Mouse (Mus musculus) midbrain, embryonic 14.5 days (tissue): ENCODE measurements around the gene Fggy. TPM values are rescaled to one million over a fixed set of nuclear protein-coding genes. Genes with fewer than 3 reads are reported as not detected.
A peak's percentile ranks its signal among the peaks of the same experiment; 100 is the strongest.

Experiments
- ATAC-seq: fragments of 200-750 bp; cut with Nextera tagmentation; 2 replicates; pipeline ENCODE4 v1.8.0; 2017; ENCODE audit warnings: moderate number of reproducible peaks, moderate library complexity; ENCODE audit not compliant: low FRiP score, low TSS enrichment
- DNase-seq: peaks from one replicate; pipeline ENCODE4 v3.0.0-alpha.2; 2015
- H3K27ac ChIP-seq: fragments of 300-500 bp; sonication (generic); replicated peaks from 2 replicates; pipeline ENCODE4 v1.5.1; 2014; ENCODE audit warnings: mild to moderate bottlenecking, low read depth, low read length, moderate library complexity
- H3K27me3 ChIP-seq: fragments of 300-500 bp; sonication (generic); 2 replicates; pipeline ENCODE4 v1.6.1; 2014; ENCODE audit warnings: low read length, control low read depth, mixed read lengths; ENCODE audit not compliant: control insufficient read depth, insufficient read depth
- H3K36me3 ChIP-seq: fragments of 300-500 bp; sonication (generic); 2 replicates; pipeline ENCODE4 v1.6.1; 2014; ENCODE audit warnings: low read length, control low read depth; ENCODE audit not compliant: control insufficient read depth, insufficient read depth
- H3K4me1 ChIP-seq: fragments of 300-500 bp; sonication (generic); 2 replicates; pipeline ENCODE4 v1.6.1; 2014; ENCODE audit warnings: mild to moderate bottlenecking, antibody characterized with exemption, low read length, control low read depth; ENCODE audit not compliant: control insufficient read depth, insufficient read depth
- H3K4me2 ChIP-seq: fragments of 300-500 bp; sonication (generic); 2 replicates; pipeline ENCODE4 v1.6.1; 2014; ENCODE audit warnings: mild to moderate bottlenecking, low read length, moderate library complexity
- H3K4me3 ChIP-seq: fragments of 300-500 bp; sonication (generic); replicated peaks from 2 replicates; pipeline ENCODE4 v1.5.1; 2014; ENCODE audit warnings: low read depth, low read length
- H3K9ac ChIP-seq: fragments of 300-500 bp; sonication (generic); replicated peaks from 2 replicates; pipeline ENCODE4 v1.6.1; 2014; ENCODE audit warnings: mild to moderate bottlenecking, low read length, moderate library complexity
- H3K9me3 ChIP-seq: fragments of 300-500 bp; sonication (generic); 2 replicates; pipeline ENCODE4 v1.6.1; 2016; ENCODE audit warnings: low read length, control low read depth, mixed read lengths; ENCODE audit not compliant: control insufficient read depth
- WGBS: fragments of 180-500 bp; shearing (Covaris S2); extraction: QIAGEN DNeasy Blood & Tissue Kit; methylation state at CpG from one replicate; pipeline ENCODE4 v1.1.7; 2014; 5-methylcytosine and 5-hydroxymethylcytosine counted together
- polyA plus RNA-seq: library from polyadenylated mRNA; unstranded; fragments of >200 nt; fragmentation: Nextera tagmentation; extraction: Ambion mirVana; gene quantifications from 2 replicates; pipeline ENCODE4 v1.2.1, GENCODE M21; 2014

Fggy gene
- polyA plus RNA-seq, 1 experiment from 2014 or later: 8.8 TPM

- H3K4me1 ChIP-seq: no peaks in the 10 kb centered on the region
- ATAC-seq (no peak), DNase-seq (no peak)
- no peaks in the 10 kb centered on the region for H3K36me3 ChIP-seq
- no peak overlapping the region for H3K27ac ChIP-seq
- H3K4me3 ChIP-seq: no peak overlapping the region
- no peak overlapping the region for H3K4me2 ChIP-seq
- no peaks in the 10 kb centered on the region for H3K27me3 ChIP-seq
- H3K9me3 ChIP-seq: no peaks in the 10 kb centered on the region
- WGBS: 69% methylated on average over 2 of the region's 2 CpGs
- H3K9ac ChIP-seq: no peak overlapping the region
Measured at GRCm38 (mm10) chr4:95931331-95931730, 374.0 kb downstream of the Fggy start.

GRCm38 (mm10) chr4:95933801-95934356 is 376.6 kb downstream of the Fggy start:
- 91% methylated on average over 9 of the region's 9 CpGs for WGBS
- DNase-seq: no peak
- Histone ChIP-seq H3K4me1 (no peaks in the 10 kb centered on the region), H3K9ac (no peak overlapping the region), H3K27me3 (no peaks in the 10 kb centered on the region), H3K27ac (no peak overlapping the region), H3K4me3 (no peak overlapping the region), H3K4me2 (no peak overlapping the region), H3K9me3 (no peaks in the 10 kb centered on the region), H3K36me3 (no peaks in the 10 kb centered on the region)
- ATAC-seq: no peak

GRCm38 (mm10) chr4:95934384-95935035 is 377.2 kb downstream of the Fggy start:
- Histone ChIP-seq H3K36me3 (no peaks in the 10 kb centered on the region), H3K4me2 (no peak overlapping the region), H3K9me3 (no peaks in the 10 kb centered on the region), H3K4me3 (no peak overlapping the region), H3K4me1 (no peaks in the 10 kb centered on the region), H3K9ac (no peak overlapping the region), H3K27ac (no peak overlapping the region), H3K27me3 (no peaks in the 10 kb centered on the region)
- DNase-seq (no peak), ATAC-seq (no peak)
- WGBS: 82% methylated on average over 4 of the region's 4 CpGs

GRCm38 (mm10) chr4:95938701-95939100 is 381.4 kb downstream of the Fggy start:
- DNase-seq (no peak), ATAC-seq (no peak)
- H3K4me3 ChIP-seq: no peak overlapping the region
- no peaks in the 10 kb centered on the region for H3K27me3 ChIP-seq
- 73% methylated on average over 3 of the region's 3 CpGs for WGBS
- H3K4me1 ChIP-seq: no peaks in the 10 kb centered on the region
- no peaks in the 10 kb centered on the region for H3K9me3 ChIP-seq
- H3K36me3 ChIP-seq: no peaks in the 10 kb centered on the region
- H3K27ac ChIP-seq: no peak overlapping the region
- H3K4me2 ChIP-seq: no peak overlapping the region
- H3K9ac ChIP-seq: no peak overlapping the region

- Histone ChIP-seq H3K4me2 (no peak overlapping the region), H3K9ac (no peak overlapping the region), H3K27ac (no peak overlapping the region), H3K36me3 (no peaks in the 10 kb centered on the region), H3K4me3 (no peak overlapping the region), H3K4me1 (no peaks in the 10 kb centered on the region), H3K27me3 (no peaks in the 10 kb centered on the region), H3K9me3 (no peaks in the 10 kb centered on the region)
- no peak for DNase-seq
- no peak for ATAC-seq
- 85% methylated on average over 1 of the region's 1 CpGs for WGBS
Measured at GRCm38 (mm10) chr4:95947896-95948295, 390.6 kb downstream of the Fggy start.

- no peak overlapping the region for H3K9ac ChIP-seq
Measured at GRCm38 (mm10) chr4:95953328-95953727, 396.0 kb downstream of the Fggy start.

GRCm38 (mm10) chr4:95966928-95967724 is 409.8 kb downstream of the Fggy start, which contains the start of gene Hook1:
Hook1 (plus strand) TSS chr4:95967240.
- H3K4me3 ChIP-seq: peak within 1 kb of the TSS; percentile 72
- no peaks in the 10 kb centered on the region for H3K9me3 ChIP-seq
- ATAC-seq: peak; percentile 100
- peak within 1 kb of the TSS; percentile 57 for H3K4me2 ChIP-seq
- H3K36me3 ChIP-seq: no peaks in the 10 kb centered on the region
- peak within 1 kb of the TSS; percentile 86 for H3K9ac ChIP-seq
- peak within 1 kb of the TSS; percentile 85 for H3K27ac ChIP-seq
- H3K4me1 ChIP-seq: peaks cover 10% of the 10 kb centered on the region; the same call in 1 of the 2 replicates
- under 1% methylated on average over 82 of the region's 82 CpGs for WGBS
- no peaks in the 10 kb centered on the region for H3K27me3 ChIP-seq
- DNase-seq: peak; percentile 98

More at GRCm38 (mm10) chr4:95953328-95953727, 396.0 kb downstream of the Fggy start:
- ATAC-seq (no peak), DNase-seq (no peak)
- no peaks in the 10 kb centered on the region for H3K4me1 ChIP-seq
- H3K36me3 ChIP-seq: no peaks in the 10 kb centered on the region
- H3K27ac ChIP-seq: no peak overlapping the region
- H3K9me3 ChIP-seq: no peaks in the 10 kb centered on the region
- H3K4me2 ChIP-seq: no peak overlapping the region
- H3K4me3 ChIP-seq: no peak overlapping the region
- no peaks in the 10 kb centered on the region for H3K27me3 ChIP-seq
